9 mouse cellular contexts compared by ENCODE assay signal in the genomic region with DNA sequence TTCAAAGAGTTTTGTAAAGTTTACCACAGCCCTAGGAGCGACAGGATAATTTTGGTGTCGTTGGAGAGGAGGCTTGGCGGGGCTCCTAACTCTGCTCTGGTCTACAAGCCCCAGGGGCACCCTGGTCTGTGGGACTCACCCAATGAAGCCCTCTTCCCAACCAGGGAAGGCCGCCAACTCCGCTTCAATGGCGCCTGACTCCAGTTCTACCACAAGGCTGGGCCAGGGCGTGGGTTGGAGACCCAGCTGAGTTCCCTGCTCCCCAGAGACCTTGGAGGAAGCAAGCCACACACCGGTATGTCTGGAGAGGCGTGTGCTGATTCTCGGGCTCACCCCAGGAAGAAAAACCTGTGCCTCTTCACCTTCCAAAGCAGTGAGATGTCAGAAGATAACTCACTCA.
A peak's percentile ranks its signal among the peaks of the same experiment; 100 is the strongest.
DNase-seq lines count a peak whose midpoint lies in the region; ATAC-seq lines count a peak whose summit lies in the region.
"Had no signal": no experiment of that assay in that cellular context is flagged by ENCODE, and none has a peak within 500 bp of the region (broad histone marks: within the 10 kb centered on the region; RNA-seq: fewer than 3 reads in every experiment).

No protein-coding gene starts in this region.

- H3K27me3 ChIP-seq in megakaryocyte, embryonic 14.5 days (replicated peaks): no peaks in the 10 kb centered on the region
- H3K27me3 ChIP-seq in embryonic facial prominence, embryonic 14.5 days (replicated peaks; ENCODE audit: control insufficient read depth, insufficient read depth, low read length): no peaks in the 10 kb centered on the region
- H3K27me3 ChIP-seq in stomach, embryonic 14.5 days (ENCODE audit: control insufficient read depth, insufficient read depth, low read length): no peaks in the 10 kb centered on the region

- H3K36me3 ChIP-seq in megakaryocyte, embryonic 14.5 days (replicated peaks; ENCODE audit: low read length): peaks cover 18% of the 10 kb centered on the region
- H3K36me3 ChIP-seq in embryonic facial prominence, embryonic 14.5 days (ENCODE audit: control insufficient read depth, insufficient read depth, low read length): no peaks in the 10 kb centered on the region
- H3K36me3 ChIP-seq in stomach, embryonic 14.5 days (ENCODE audit: control insufficient read depth, insufficient read depth, low read length): no peaks in the 10 kb centered on the region

- peak overlapping the region; percentile 71 for H3K4me3 ChIP-seq in megakaryocyte, embryonic 14.5 days (replicated peaks)
- no peak overlapping the region for H3K4me3 ChIP-seq in embryonic facial prominence, embryonic 14.5 days (ENCODE audit: low read depth, low read length)
- no peak overlapping the region for H3K4me3 ChIP-seq in stomach, embryonic 14.5 days (ENCODE audit: low read depth, low read length)

- H3K9ac ChIP-seq in embryonic facial prominence, embryonic 14.5 days (ENCODE audit: low read depth, low read length): no peak overlapping the region
- H3K9ac ChIP-seq in stomach, embryonic 14.5 days (replicated peaks; ENCODE audit: low read depth, low read length): no peak overlapping the region
- H3K9ac ChIP-seq: hindbrain, embryonic 14.5 days had no signal

- 0 out of 2 replicates have a peak overlapping the region, but pooled peaks have one; percentile 6 for H3K4me2 ChIP-seq in embryonic facial prominence, embryonic 14.5 days (ENCODE audit: low read depth, low read length)
- no peak overlapping the region for H3K4me2 ChIP-seq in stomach, embryonic 14.5 days (replicated peaks; ENCODE audit: low read depth, low read length)
- H3K4me2 ChIP-seq: hindbrain, embryonic 14.5 days had no signal

- WGBS in embryonic facial prominence, embryonic 14.5 days: 47% methylated on average over 10 of the region's 10 CpGs
- WGBS in stomach, embryonic 14.5 days: 61% methylated on average over 10 of the region's 10 CpGs

- DNase-seq in embryonic facial prominence, embryonic 14.5 days (ENCODE audit: low spot score): peak; percentile 65
- peak; percentile 31 for DNase-seq in kidney, adult 9 months
- no peak for DNase-seq in layer of hippocampus, adult 9-10 months (ENCODE audit: low spot score)
- DNase-seq in retina, postnatal 1 day: no peak
- DNase-seq: thymus, adult 2 months had no signal

- H3K27ac ChIP-seq in embryonic facial prominence, embryonic 14.5 days (replicated peaks; ENCODE audit: low read depth, low read length): peak overlapping the region; percentile 52
- H3K27ac ChIP-seq in stomach, embryonic 14.5 days (ENCODE audit: low read length): peak overlapping the region; percentile 71; the same call in 1 of the 2 replicates
- H3K27ac ChIP-seq: hindbrain, embryonic 14.5 days had no signal

- ATAC-seq in megakaryocyte, adult 5-6 weeks (ENCODE audit: poor library complexity, severe bottlenecking): no peak
- ATAC-seq in embryonic facial prominence, embryonic 14.5 days (ENCODE audit: low read depth): peak; percentile 48; the same call in 1 of the 2 replicates
- no peak; the same call in 1 of the 2 replicates for ATAC-seq in stomach, embryonic 14.5 days (ENCODE audit: insufficient number of reproducible peaks, insufficient read depth, low FRiP score, low read depth)

- peaks cover 100% of the 10 kb centered on the region for H3K4me1 ChIP-seq in megakaryocyte, embryonic 14.5 days
- peaks cover 40% of the 10 kb centered on the region for H3K4me1 ChIP-seq in embryonic facial prominence, embryonic 14.5 days (ENCODE audit: control insufficient read depth, insufficient read depth, low read length)
- peaks cover 33% of the 10 kb centered on the region for H3K4me1 ChIP-seq in stomach, embryonic 14.5 days (ENCODE audit: control insufficient read depth, insufficient read depth, low read length)

- peaks cover 20% of the 10 kb centered on the region for H3K9me3 ChIP-seq in megakaryocyte, embryonic 14.5 days
- peaks cover 9% of the 10 kb centered on the region; the same call in 1 of the 2 replicates for H3K9me3 ChIP-seq in embryonic facial prominence, embryonic 14.5 days (ENCODE audit: control insufficient read depth, low read length)
- H3K9me3 ChIP-seq in stomach, embryonic 14.5 days (ENCODE audit: control insufficient read depth, low read depth, low read length): no peaks in the 10 kb centered on the region; the same call in 1 of the 2 replicates

Comparison
In these comparisons a context has a peak if more than half of its experiments do, and no peak if none do; other contexts are left out.
1. DNase-seq: peak in embryonic facial prominence, embryonic 14.5 days (single experiment) and kidney, adult 9 months (single experiment); none in layer of hippocampus, adult 9-10 months (single experiment) and retina, postnatal 1 day (single experiment).